Mouse (Mus musculus) C2C12 (cell line): ENCODE results near the gene Tnxb. TPM values are rescaled to one million over a fixed set of nuclear protein-coding genes. Genes with fewer than 3 reads are reported as not detected.
A peak's percentile ranks its signal among the peaks of the same experiment; 100 is the strongest.

Experiments
- H3K27me3 ChIP-seq: one replicate; pipeline ENCODE4 v1.6.1; 2011; ENCODE audit not compliant: control insufficient read depth, insufficient read depth, insufficient read length
- H3K36me3 ChIP-seq: one replicate; pipeline ENCODE4 v1.6.1; 2011; ENCODE audit not compliant: control insufficient read depth, insufficient read depth
- H3K4me3 ChIP-seq: one replicate; pipeline ENCODE4 v1.5.1; 2011; ENCODE audit warnings: mild to moderate bottlenecking, control low read depth; ENCODE audit not compliant: poor library complexity, insufficient read depth, severe bottlenecking
- H3K79me2 ChIP-seq: one replicate; pipeline ENCODE4 v1.6.1; 2011; ENCODE audit not compliant: control insufficient read depth, insufficient read depth
- H3K79me3 ChIP-seq: one replicate; pipeline ENCODE4 v1.6.1; 2011; ENCODE audit warnings: low read depth, control low read depth
- H3ac ChIP-seq: one replicate; pipeline ENCODE3; 2011; ENCODE audit warnings: low read depth; ENCODE audit not compliant: control insufficient read depth, insufficient read length
- CEBPB ChIP-seq: IDR thresholded peaks from one replicate; pipeline ENCODE4 v1.6.1; 2011; ENCODE audit warnings: low read depth, mild to moderate bottlenecking, control low read depth, moderate library complexity
- CTCF ChIP-seq: IDR thresholded peaks from one replicate; pipeline ENCODE4 v1.5.1; 2011; ENCODE audit not compliant: control insufficient read depth, insufficient read depth, insufficient read length
- FOSL1 ChIP-seq: IDR thresholded peaks from one replicate; pipeline ENCODE4 v1.8.0; 2011; ENCODE audit warnings: mild to moderate bottlenecking, low read length; ENCODE audit not compliant: poor library complexity, insufficient read depth, severe bottlenecking
- MAX ChIP-seq: IDR thresholded peaks from one replicate; pipeline ENCODE4 v1.6.1; 2011; ENCODE audit warnings: mild to moderate bottlenecking, control low read depth
- MYOD1 ChIP-seq: IDR thresholded peaks from one replicate; pipeline ENCODE4 v1.6.1; 2011; ENCODE audit warnings: low read depth; ENCODE audit not compliant: control insufficient read depth, insufficient read length
- MYOG ChIP-seq: IDR thresholded peaks from one replicate; pipeline ENCODE4 v1.6.1; 2011; ENCODE audit not compliant: control insufficient read depth, insufficient read length; ENCODE audit errors: extremely low read depth
- USF1 ChIP-seq: IDR thresholded peaks from one replicate; pipeline ENCODE4 v1.6.1; 2011; ENCODE audit warnings: low read depth, mild to moderate bottlenecking, control low read depth, moderate library complexity
- long read RNA-seq, 2 experiments: library from polyadenylated mRNA; unstranded; transcript quantifications; one replicate each; pipeline ENCODE4 v2.0.0; 2019 to 2020
- polyA plus RNA-seq: library from polyadenylated mRNA; unstranded; fragments of >200 nt; fragmentation: generic; extraction: Trizol; gene quantifications from one replicate; pipeline ENCODE4 v1.2.1, GENCODE M21; 2012; ENCODE audit warnings: missing spikeins

Gene Tnxb
- polyA plus RNA-seq, result 0.02 TPM
- long read RNA-seq, experiment 1, result 0 reads
- long read RNA-seq, experiment 2, result 0 reads

GRCm38 (mm10) chr17:34670235-34670634 lies at the start of gene Tnxb:
TSS of gene Tnxb (plus strand) at chr17:34670535.
- H3K36me3 ChIP-seq, result no peaks in the 10 kb centered on the region
- no peak within 1 kb of the TSS for H3K4me3 ChIP-seq
- TF ChIP-seq MYOG (no peak), MAX (no peak), CTCF (no peak), MYOD1 (no peak), FOSL1 (no peak), CEBPB (no peak)
- H3ac ChIP-seq, result no peak within 1 kb of the TSS
- no peaks in the 10 kb centered on the region for H3K79me3 ChIP-seq
- no peaks in the 10 kb centered on the region for H3K79me2 ChIP-seq
- H3K27me3 ChIP-seq, result peaks cover 56% of the 10 kb centered on the region

GRCm38 (mm10) chr17:34621006-34621405 lies 49.3 kb upstream of the Tnxb start:
- Histone ChIP-seq H3K79me3 (no peaks in the 10 kb centered on the region), H3K27me3 (no peaks in the 10 kb centered on the region), H3K36me3 (no peaks in the 10 kb centered on the region), H3ac (no peak overlapping the region), H3K4me3 (no peak overlapping the region), H3K79me2 (no peaks in the 10 kb centered on the region)
- TF ChIP-seq MYOD1, result no peak
- TF ChIP-seq MAX, result no peak
- no peak for TF ChIP-seq MYOG
- no peak for TF ChIP-seq USF1
- TF ChIP-seq CEBPB, result no peak
- no peak for TF ChIP-seq CTCF
- TF ChIP-seq FOSL1, result no peak

- no peaks in the 10 kb centered on the region for H3K36me3 ChIP-seq
These were observed 47.2 kb upstream of the Tnxb start for GRCm38 (mm10) chr17:34623161-34623560.

GRCm38 (mm10) chr17:34624981-34625380 lies 45.4 kb upstream of the Tnxb start:
- Histone ChIP-seq H3ac (no peak overlapping the region), H3K79me2 (no peaks in the 10 kb centered on the region), H3K27me3 (no peaks in the 10 kb centered on the region), H3K4me3 (no peak overlapping the region), H3K36me3 (no peaks in the 10 kb centered on the region), H3K79me3 (no peaks in the 10 kb centered on the region)
- TF ChIP-seq CTCF (no peak), USF1 (no peak), FOSL1 (no peak), MYOG (no peak), MYOD1 (no peak), CEBPB (no peak), MAX (no peak)

More at GRCm38 (mm10) chr17:34623161-34623560, 47.2 kb upstream of the Tnxb start:
- Histone ChIP-seq H3K4me3 (no peak overlapping the region), H3K79me3 (no peaks in the 10 kb centered on the region), H3K79me2 (no peaks in the 10 kb centered on the region), H3K27me3 (no peaks in the 10 kb centered on the region), H3ac (no peak overlapping the region)
- TF ChIP-seq CEBPB (no peak), USF1 (no peak), MYOG (no peak), CTCF (no peak), MYOD1 (no peak), FOSL1 (no peak)

- Histone ChIP-seq H3K4me3 (no peak overlapping the region), H3K79me2 (no peaks in the 10 kb centered on the region), H3K36me3 (no peaks in the 10 kb centered on the region), H3ac (no peak overlapping the region), H3K27me3 (peaks cover 12% of the 10 kb centered on the region), H3K79me3 (no peaks in the 10 kb centered on the region)
- no peak for TF ChIP-seq FOSL1
- TF ChIP-seq CEBPB, result no peak
- no peak for TF ChIP-seq MYOD1
- no peak for TF ChIP-seq MYOG
- no peak for TF ChIP-seq CTCF
- no peak for TF ChIP-seq USF1
- TF ChIP-seq MAX, result no peak
These were observed 44.1 kb upstream of the Tnxb start for GRCm38 (mm10) chr17:34626062-34626772.

- H3K36me3 ChIP-seq, result no peaks in the 10 kb centered on the region
- TF ChIP-seq MYOG, result no peak
- no peak for TF ChIP-seq CTCF
- no peak for TF ChIP-seq CEBPB
- TF ChIP-seq MAX, result no peak
- TF ChIP-seq USF1, result no peak
- TF ChIP-seq MYOD1, result no peak
These were observed 43.6 kb upstream of the Tnxb start for GRCm38 (mm10) chr17:34626773-34627092.

More at GRCm38 (mm10) chr17:34626773-34627092, 43.6 kb upstream of the Tnxb start:
- Histone ChIP-seq H3K79me3 (no peaks in the 10 kb centered on the region), H3K79me2 (no peaks in the 10 kb centered on the region), H3K4me3 (peak overlapping the region; percentile 32), H3ac (peak overlapping the region; percentile 1), H3K27me3 (peaks cover 17% of the 10 kb centered on the region)
